Mouse (Mus musculus) monocyte, adult 2 months (primary cell): Measurements from ENCODE around the gene Map4k5.

Experiments
- DNase-seq, 2 experiments: peaks; one replicate each; pipeline ENCODE4 v3.0.0; 2022; ENCODE audit warnings: low spot score in 2 of 2, low read depth in 1 of 2

The Map4k5 gene

GRCm38 (mm10) chr12:69757418-69758141, 135.4 kb downstream of the Map4k5 start:
- DNase-seq: peak; percentile 20 to 23

GRCm38 (mm10) chr12:69756015-69756414, 137.0 kb downstream of the Map4k5 start:
- no peak for DNase-seq

GRCm38 (mm10) chr12:69753936-69754335, 139.1 kb downstream of the Map4k5 start:
- DNase-seq: no peak
